Mouse (Mus musculus): ENCODE results near the gene Rtl4.

GRCm38 (mm10) chrX:144645394-144645793 lies 43.3 kb upstream of the Rtl4 start:
- TF ChIP-seq CTCF (IDR thresholded peaks at IDR 0.05; ENCODE audit: low read depth, low read length) (peak; percentile 38; the same call in 1 of the 2 replicates), POLR2A (IDR thresholded peaks at IDR 0.05; ENCODE audit: extremely low read depth, insufficient read depth, low read length) (no peak)

Measured in liver, adult 2 months (tissue).